Mouse (Mus musculus): ENCODE results near the gene 6430548M08Rik.

DNA sequence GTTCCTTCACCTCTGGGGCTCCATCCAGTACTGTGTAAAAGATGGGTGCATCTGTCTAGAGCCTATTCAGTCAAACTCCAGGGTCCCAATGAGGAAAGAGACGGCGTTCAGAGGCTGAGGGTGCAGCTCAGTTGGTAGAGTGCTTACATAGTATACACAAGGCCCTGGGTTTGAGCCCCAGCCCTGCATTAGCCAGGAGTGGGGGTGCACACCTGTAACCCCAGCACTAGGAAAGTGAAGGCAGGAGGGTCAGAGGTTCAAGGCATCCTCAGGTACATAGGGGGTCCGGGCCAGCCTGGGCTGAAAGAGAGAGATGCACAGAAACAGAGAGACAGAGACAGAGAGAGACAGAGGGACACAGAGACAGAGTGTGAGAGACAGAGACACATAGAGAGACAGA lies 99.3 kb downstream of the 6430548M08Rik start:
- TF ChIP-seq CTCF (IDR thresholded peaks at IDR 0.05; ENCODE audit: low read depth) (no peak), EP300 (IDR thresholded peaks at IDR 0.05; ENCODE audit: low read depth) (no peak)
